Mouse (Mus musculus) midbrain, embryonic 12.5 days (tissue): ENCODE data around the gene Dld. TPM values are rescaled to one million over a fixed set of nuclear protein-coding genes. Genes with fewer than 3 reads are reported as not detected.

Source experiments
- ATAC-seq: fragments of 200-750 bp; cut with Nextera tagmentation; 2 replicates; pipeline ENCODE4 v1.8.0; 2017; ENCODE audit warnings: low read depth, moderate TSS enrichment, moderate library complexity; ENCODE audit not compliant: low FRiP score
- H3K27ac ChIP-seq: fragments of 300-500 bp; sonication (generic); replicated peaks from 2 replicates; pipeline ENCODE4 v1.5.1; 2016; ENCODE audit warnings: mild to moderate bottlenecking
- H3K27me3 ChIP-seq: fragments of 300-500 bp; sonication (generic); 2 replicates; pipeline ENCODE4 v1.6.1; 2016; ENCODE audit warnings: mild to moderate bottlenecking
- H3K36me3 ChIP-seq: fragments of 300-500 bp; sonication (generic); 2 replicates; pipeline ENCODE4 v1.6.1; 2016
- H3K4me1 ChIP-seq: fragments of 300-500 bp; sonication (generic); 2 replicates; pipeline ENCODE4 v1.6.1; 2016
- H3K4me2 ChIP-seq: fragments of 300-500 bp; sonication (generic); replicated peaks from 2 replicates; pipeline ENCODE4 v1.6.1; 2016; ENCODE audit warnings: mild to moderate bottlenecking, moderate library complexity
- H3K4me3 ChIP-seq: fragments of 300-500 bp; sonication (generic); 2 replicates; pipeline ENCODE4 v1.5.1; 2016; ENCODE audit warnings: mild to moderate bottlenecking
- H3K9ac ChIP-seq: fragments of 300-500 bp; sonication (generic); replicated peaks from 2 replicates; pipeline ENCODE4 v1.6.1; 2016; ENCODE audit warnings: mild to moderate bottlenecking, moderate library complexity
- H3K9me3 ChIP-seq: fragments of 300-500 bp; sonication (generic); 2 replicates; pipeline ENCODE4 v1.6.1; 2016; ENCODE audit warnings: mild to moderate bottlenecking
- WGBS: fragments of 180-500 bp; shearing (Covaris S2); methylation state at CpG from one replicate; pipeline ENCODE4 v1.1.7; 2016; 5-methylcytosine and 5-hydroxymethylcytosine counted together
- polyA plus RNA-seq: library from polyadenylated mRNA; unstranded; fragments of >200 nt; fragmentation: Nextera tagmentation; extraction: Ambion mirVana; gene quantifications from 2 replicates; pipeline ENCODE4 v1.2.1, GENCODE M21; 2016

Gene Dld
- polyA plus RNA-seq, 1 experiment from 2014 or later, result 144 TPM

GRCm38 (mm10) chr12:31283617-31284136 is 67.6 kb downstream of the Dld start:
- H3K4me3 ChIP-seq, result no peak overlapping the region
- no peak overlapping the region for H3K4me2 ChIP-seq
- H3K27me3 ChIP-seq, result 0 out of 2 replicates have a peak, but pooled peaks cover 5% of the 10 kb centered on the region
- no peaks in the 10 kb centered on the region for H3K36me3 ChIP-seq
- no peaks in the 10 kb centered on the region for H3K9me3 ChIP-seq
- no peak overlapping the region for H3K27ac ChIP-seq
- H3K9ac ChIP-seq, result no peak overlapping the region
- ATAC-seq, result no peak
- 66% methylated on average over 4 of the region's 4 CpGs for WGBS
- 0 out of 2 replicates have a peak, but pooled peaks cover 2% of the 10 kb centered on the region for H3K4me1 ChIP-seq

GRCm38 (mm10) chr12:31283131-31283530 is 68.1 kb downstream of the Dld start:
- ATAC-seq, result no peak
- 0 out of 2 replicates have a peak, but pooled peaks cover 2% of the 10 kb centered on the region for H3K4me1 ChIP-seq
- no peak overlapping the region for H3K27ac ChIP-seq
- WGBS, result 92% methylated on average over 4 of the region's 4 CpGs
- H3K4me2 ChIP-seq, result no peak overlapping the region
- no peak overlapping the region for H3K4me3 ChIP-seq
- no peak overlapping the region for H3K9ac ChIP-seq
- H3K27me3 ChIP-seq, result 0 out of 2 replicates have a peak, but pooled peaks cover 5% of the 10 kb centered on the region
- no peaks in the 10 kb centered on the region for H3K36me3 ChIP-seq
- H3K9me3 ChIP-seq, result no peaks in the 10 kb centered on the region

DNA sequence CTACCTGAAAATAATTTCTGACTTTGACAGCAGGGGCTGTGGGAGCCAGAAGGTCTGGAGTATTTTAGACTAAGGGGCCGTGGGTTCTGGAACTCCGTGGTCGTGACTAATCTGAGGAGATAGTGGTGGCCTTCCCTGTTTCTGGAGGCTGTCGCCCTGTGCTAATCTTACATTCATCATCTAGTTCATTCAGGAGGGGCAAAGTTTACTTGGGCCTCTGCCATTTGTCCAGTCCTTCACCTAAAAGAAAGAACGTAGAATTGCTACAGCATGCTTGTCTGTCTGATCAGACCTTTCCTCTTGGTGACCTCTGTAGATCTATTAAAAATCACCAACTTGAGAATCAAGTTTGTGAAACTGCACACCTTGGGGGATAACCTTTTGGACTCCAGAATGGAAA is 69.0 kb downstream of the Dld start:
- no peak overlapping the region for H3K9ac ChIP-seq
- WGBS, result 87% methylated on average over 5 of the region's 5 CpGs
- ATAC-seq, result no peak
- H3K4me1 ChIP-seq, result 0 out of 2 replicates have a peak, but pooled peaks cover 2% of the 10 kb centered on the region
- no peaks in the 10 kb centered on the region for H3K36me3 ChIP-seq
- 0 out of 2 replicates have a peak, but pooled peaks cover 5% of the 10 kb centered on the region for H3K27me3 ChIP-seq
- no peaks in the 10 kb centered on the region for H3K9me3 ChIP-seq
- H3K4me3 ChIP-seq, result no peak overlapping the region
- H3K27ac ChIP-seq, result no peak overlapping the region
- H3K4me2 ChIP-seq, result no peak overlapping the region

Other genes with a start within 250 kb of the Dld start
- not detected in 2 replicates for gene Gm6993, start 110.7 kb downstream of the Dld start, polyA plus RNA-seq
- gene Lamb1, start 86.2 kb downstream of the Dld start, polyA plus RNA-seq, result 25.9 and 29.4 TPM in 2 replicates
- gene Slc26a3, start 39.4 kb upstream of the Dld start, polyA plus RNA-seq, result not detected in 2 replicates
- gene Cbll1, start 148.2 kb upstream of the Dld start, polyA plus RNA-seq, result 17.1 and 17.7 TPM in 2 replicates
- not detected in 2 replicates for gene Slc26a4, start 208.5 kb upstream of the Dld start, polyA plus RNA-seq